Mouse (Mus musculus) small intestine, adult 2 months (tissue): ENCODE results near the gene Nrp1. TPM values are rescaled to one million over a fixed set of nuclear protein-coding genes. Genes with fewer than 3 reads are reported as not detected.

Experiments
- H3K27ac ChIP-seq: fragments of 200-500 bp; 2 replicates; pipeline ENCODE4 v1.5.1; 2012; ENCODE audit warnings: low read depth, low read length, control low read depth, inconsistent platforms; ENCODE audit not compliant: insufficient read depth
- H3K27me3 ChIP-seq: fragments of 200-500 bp; 2 replicates; pipeline ENCODE4 v1.6.1; 2012; ENCODE audit warnings: mild to moderate bottlenecking, moderate library complexity, low read length, inconsistent platforms; ENCODE audit not compliant: control insufficient read depth, insufficient read depth
- H3K36me3 ChIP-seq: fragments of 200-500 bp; 2 replicates; pipeline ENCODE4 v1.6.1; 2012; ENCODE audit warnings: mild to moderate bottlenecking, low read length, control low read depth, inconsistent platforms; ENCODE audit not compliant: control insufficient read depth, insufficient read depth
- H3K4me1 ChIP-seq: fragments of 200-500 bp; 2 replicates; pipeline ENCODE4 v1.6.1; 2012; ENCODE audit warnings: low read length, inconsistent platforms, mixed read lengths; ENCODE audit not compliant: control insufficient read depth, insufficient read depth, insufficient read length
- H3K4me3 ChIP-seq: fragments of 200-500 bp; 2 replicates; pipeline ENCODE4 v1.5.1; 2012; ENCODE audit warnings: low read depth, mild to moderate bottlenecking, control low read depth, inconsistent platforms, low read length, moderate library complexity
- CTCF ChIP-seq: fragments of 200-500 bp; IDR thresholded peaks from 2 replicates; pipeline ENCODE4 v1.5.1; 2012; ENCODE audit warnings: low read depth, mild to moderate bottlenecking, control low read depth, inconsistent platforms, low read length, moderate library complexity, mixed read lengths; ENCODE audit not compliant: insufficient replicate concordance, insufficient read length; ENCODE audit errors: extremely low read depth
- POLR2A ChIP-seq: fragments of 200-500 bp; IDR thresholded peaks from 2 replicates; pipeline ENCODE4 v1.6.1; 2012; ENCODE audit warnings: low read depth, mild to moderate bottlenecking, control low read depth, inconsistent platforms, low read length, moderate library complexity
- WGBS: fragments of 180-500 bp; shearing (Covaris S2); methylation state at CpG from one replicate; pipeline ENCODE4 v1.1.7; 2018; 5-methylcytosine and 5-hydroxymethylcytosine counted together
- polyA plus RNA-seq: library from polyadenylated mRNA; depleted of rRNA; stranded (reverse); fragments of >200 nt; gene quantifications from 2 replicates; pipeline ENCODE4 v1.2.3, GENCODE M21; 2012

The Nrp1 gene
- polyA plus RNA-seq, 1 experiment: 6.6 TPM

- Histone ChIP-seq H3K4me3 (no peak overlapping the region), H3K4me1 (no peaks in the 10 kb centered on the region; the same call in 1 of the 2 replicates), H3K36me3 (no peaks in the 10 kb centered on the region), H3K27ac (no peak overlapping the region), H3K27me3 (no peaks in the 10 kb centered on the region)
- 95% methylated on average over 1 of the region's 1 CpGs for WGBS
- TF ChIP-seq POLR2A (no peak), CTCF (no peak)
Observed at GRCm38 (mm10) chr8:128489351-128489750, 130.9 kb downstream of the Nrp1 start.

- no peak for TF ChIP-seq CTCF
- TF ChIP-seq POLR2A: no peak
- WGBS: 34% methylated on average over 5 of the region's 5 CpGs
- Histone ChIP-seq H3K4me3 (no peak overlapping the region), H3K27ac (no peak overlapping the region), H3K36me3 (no peaks in the 10 kb centered on the region), H3K4me1 (no peaks in the 10 kb centered on the region), H3K27me3 (no peaks in the 10 kb centered on the region)
Observed at GRCm38 (mm10) chr8:128491126-128492067, 133.0 kb downstream of the Nrp1 start.

GRCm38 (mm10) chr8:128493801-128494200, 135.4 kb downstream of the Nrp1 start:
- Histone ChIP-seq H3K36me3 (peaks cover 2% of the 10 kb centered on the region; the same call in 1 of the 2 replicates), H3K27me3 (no peaks in the 10 kb centered on the region), H3K4me3 (no peak overlapping the region), H3K27ac (no peak overlapping the region), H3K4me1 (no peaks in the 10 kb centered on the region)
- no peak for TF ChIP-seq POLR2A
- TF ChIP-seq CTCF: no peak
- WGBS: 94% methylated on average over 3 of the region's 3 CpGs

GRCm38 (mm10) chr8:128498836-128499235, 140.4 kb downstream of the Nrp1 start:
- Histone ChIP-seq H3K27me3 (no peaks in the 10 kb centered on the region), H3K36me3 (peaks cover 3% of the 10 kb centered on the region; the same call in 1 of the 2 replicates), H3K27ac (no peak overlapping the region), H3K4me3 (no peak overlapping the region), H3K4me1 (no peaks in the 10 kb centered on the region)
- WGBS: 83% methylated on average over 4 of the region's 4 CpGs
- no peak for TF ChIP-seq POLR2A
- TF ChIP-seq CTCF: no peak

- H3K4me1 ChIP-seq: no peaks in the 10 kb centered on the region
- no peak overlapping the region for H3K27ac ChIP-seq
- no peak overlapping the region for H3K4me3 ChIP-seq
- TF ChIP-seq CTCF (no peak), POLR2A (no peak)
- H3K27me3 ChIP-seq: no peaks in the 10 kb centered on the region
- WGBS: 78% methylated on average over 5 of the region's 5 CpGs
- H3K36me3 ChIP-seq: 0 out of 2 replicates have a peak, but pooled peaks cover 1% of the 10 kb centered on the region
Observed at GRCm38 (mm10) chr8:128504136-128504829, 145.9 kb downstream of the Nrp1 start.

- no peak overlapping the region for H3K27ac ChIP-seq
- no peaks in the 10 kb centered on the region for H3K4me1 ChIP-seq
- TF ChIP-seq POLR2A (no peak), CTCF (no peak)
- no peaks in the 10 kb centered on the region for H3K36me3 ChIP-seq
- H3K27me3 ChIP-seq: no peaks in the 10 kb centered on the region
- H3K4me3 ChIP-seq: no peak overlapping the region
Observed at GRCm38 (mm10) chr8:128505866-128506265, 147.5 kb downstream of the Nrp1 start.

- H3K4me1 ChIP-seq: no peaks in the 10 kb centered on the region
- no peaks in the 10 kb centered on the region for H3K36me3 ChIP-seq
- no peak overlapping the region for H3K4me3 ChIP-seq
- H3K27ac ChIP-seq: no peak overlapping the region
- TF ChIP-seq CTCF (no peak), POLR2A (no peak)
- no peaks in the 10 kb centered on the region for H3K27me3 ChIP-seq
Observed at GRCm38 (mm10) chr8:128508723-128509122, 150.3 kb downstream of the Nrp1 start.
